Mouse (Mus musculus) cerebellum, adult 9-10 months (tissue): ENCODE measurements around the gene Ncoa1.
A peak's percentile ranks its signal among the peaks of the same experiment; 100 is the strongest.
"Not testable (repeated sequence)": the region's sequence is repeated elsewhere in the genome, so short reads cannot be mapped to it uniquely, and the experiment has no call there.

ENCODE experiments used
- DNase-seq: peaks from one replicate; pipeline ENCODE4 v3.0.0; 2022

Gene Ncoa1

DNA sequence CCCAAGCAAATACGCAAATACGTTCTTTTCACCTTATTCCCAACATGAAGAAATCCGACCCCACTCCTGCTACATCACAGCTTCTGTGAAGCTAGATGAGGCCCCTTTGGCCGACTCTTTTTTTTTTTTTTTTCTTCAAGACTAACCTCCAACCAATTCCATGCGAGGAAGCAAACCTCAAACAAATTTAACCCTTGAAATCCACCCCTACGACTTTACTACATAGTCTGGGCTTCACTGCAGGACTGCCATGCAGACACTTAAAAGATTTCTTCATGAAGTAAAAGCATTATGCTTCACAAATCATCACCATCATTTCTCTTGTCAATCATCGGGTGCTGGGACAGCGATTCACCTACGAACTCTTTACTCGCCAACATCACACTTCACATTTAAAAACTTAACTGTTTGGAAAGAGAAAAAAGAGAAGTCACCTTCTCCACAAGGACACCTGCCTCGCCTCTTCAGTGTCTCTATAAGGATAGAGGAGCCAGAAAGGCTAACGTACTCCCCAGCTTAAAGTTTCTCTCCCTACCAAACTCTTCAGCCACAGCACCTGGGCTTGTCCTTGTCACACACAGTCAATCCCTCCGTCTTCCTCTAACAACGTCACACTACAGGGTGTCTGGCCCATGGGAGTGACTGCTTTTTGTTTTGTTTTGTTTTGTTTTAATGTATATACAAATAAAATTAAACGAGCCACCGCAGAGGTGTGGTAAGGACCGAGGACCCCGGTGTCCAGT is 1.6 kb downstream of the Ncoa1 start:
- no peak for DNase-seq

DNA sequence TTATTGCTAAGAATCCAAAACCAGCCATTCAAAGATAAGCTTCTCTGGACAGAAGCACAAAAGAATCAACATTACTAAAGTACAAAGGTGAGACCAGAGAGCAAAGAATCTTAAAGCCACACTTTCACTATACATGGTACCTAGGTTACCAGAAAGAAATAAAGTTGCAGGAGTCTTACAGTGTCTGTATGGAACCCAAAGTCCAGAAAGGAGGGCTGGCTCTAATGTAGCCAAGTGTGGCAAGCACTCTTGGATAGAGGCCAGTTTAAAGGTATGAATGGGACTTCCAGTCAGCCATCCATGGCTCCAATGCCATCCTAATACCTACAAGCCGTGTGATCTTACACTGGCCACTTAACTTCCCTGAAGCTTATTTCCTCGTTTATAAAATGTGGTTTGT is 7.9 kb downstream of the Ncoa1 start:
- no peak for DNase-seq

- no peak for DNase-seq
These were observed 13.3 kb downstream of the Ncoa1 start for GRCm38 (mm10) chr12:4463701-4464100.

DNA sequence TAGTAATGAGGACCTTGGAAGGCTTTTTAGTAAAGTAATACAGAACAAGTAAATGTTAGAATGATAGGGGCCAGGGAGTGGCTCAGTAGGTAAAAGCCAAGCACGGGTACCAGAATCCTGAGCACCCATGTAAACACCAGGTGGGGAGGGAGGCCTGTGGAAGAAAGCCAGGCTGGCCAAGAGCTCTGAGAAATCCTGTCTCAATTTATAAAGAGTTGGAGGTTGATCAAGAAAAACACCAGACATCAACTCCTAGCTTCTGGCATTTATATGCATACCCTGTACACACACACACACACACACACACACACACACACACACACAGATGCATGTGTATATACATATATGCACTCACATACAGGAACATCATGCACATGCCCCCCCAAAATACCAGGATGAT is 14.6 kb downstream of the Ncoa1 start:
- peak; percentile 34 for DNase-seq

- no peak for DNase-seq
These were observed 16.0 kb downstream of the Ncoa1 start for GRCm38 (mm10) chr12:4460990-4461389.

- DNase-seq = no peak
These were observed 21.9 kb downstream of the Ncoa1 start for GRCm38 (mm10) chr12:4454956-4455565.

DNA sequence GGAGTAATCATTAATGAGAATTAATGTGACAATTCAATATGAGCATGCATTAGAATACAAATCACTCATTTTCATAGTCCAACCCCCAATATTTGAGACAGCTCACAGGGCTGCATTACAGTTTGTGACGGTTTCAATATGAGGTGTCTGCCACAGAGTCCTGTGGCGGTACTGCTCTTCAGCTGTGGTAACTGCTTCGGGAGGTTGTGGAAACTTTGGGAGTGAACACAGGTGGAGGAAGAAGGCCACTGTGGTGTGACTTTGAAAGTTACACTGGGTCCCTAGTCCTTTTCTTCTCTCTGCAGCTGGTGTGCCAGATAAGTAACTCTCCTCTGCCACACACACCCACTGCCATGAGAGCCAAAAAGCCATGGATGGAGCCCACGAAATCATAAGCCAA is 22.7 kb downstream of the Ncoa1 start:
- no peak for DNase-seq

GRCm38 (mm10) chr12:4452233-4452632 is 24.7 kb downstream of the Ncoa1 start:
- no peak for DNase-seq

- not testable (repeated sequence) for DNase-seq
These were observed 26.5 kb downstream of the Ncoa1 start for GRCm38 (mm10) chr12:4450485-4450884.

- DNase-seq = no peak
These were observed 28.8 kb downstream of the Ncoa1 start for GRCm38 (mm10) chr12:4448076-4448589.

- no peak for DNase-seq
These were observed 32.0 kb downstream of the Ncoa1 start for GRCm38 (mm10) chr12:4444946-4445345.

- no peak for DNase-seq
These were observed 35.5 kb downstream of the Ncoa1 start for GRCm38 (mm10) chr12:4441451-4441850.

DNA sequence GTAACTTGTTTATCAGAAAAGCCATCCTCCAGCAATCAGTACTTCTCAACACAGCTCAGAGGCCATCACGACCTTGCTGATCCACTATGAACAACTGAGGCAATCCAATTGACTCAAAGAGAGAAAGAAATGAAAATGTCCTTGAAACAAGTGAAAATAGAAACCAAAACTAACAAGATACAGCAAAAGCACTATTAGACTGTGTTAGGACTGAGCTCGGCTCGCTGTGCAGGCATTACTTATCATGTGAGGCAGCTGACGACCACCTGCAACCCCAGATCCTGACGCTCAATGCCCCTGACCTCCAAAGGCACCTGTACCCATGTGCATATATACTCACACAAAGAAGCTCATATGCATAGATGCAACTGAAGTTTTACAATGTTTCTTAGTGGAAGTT is 40.8 kb downstream of the Ncoa1 start:
- DNase-seq = no peak

DNA sequence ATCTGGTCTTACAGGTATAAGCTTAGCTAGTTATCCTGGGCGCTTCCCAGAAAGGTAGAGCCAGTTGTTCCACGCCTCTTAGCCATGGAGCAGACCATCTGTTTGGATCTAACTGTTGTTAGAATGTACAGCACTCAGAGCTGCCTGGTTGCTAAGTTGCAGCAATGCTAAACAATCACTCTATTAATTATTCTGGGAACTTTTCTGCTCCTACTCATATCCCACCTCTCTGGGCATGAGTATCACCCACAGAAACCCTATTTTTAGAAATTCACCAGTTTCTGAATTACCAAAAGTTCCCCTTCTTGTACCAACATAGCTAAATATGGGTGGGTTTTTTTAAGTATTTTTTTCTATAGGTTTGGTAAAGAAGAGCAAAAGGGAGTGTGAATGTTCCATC is 43.4 kb downstream of the Ncoa1 start:
- no peak for DNase-seq

- no peak for DNase-seq
These were observed 45.0 kb downstream of the Ncoa1 start for GRCm38 (mm10) chr12:4431978-4432377.

GRCm38 (mm10) chr12:4430061-4430825 is 46.7 kb downstream of the Ncoa1 start:
- DNase-seq = no peak

- DNase-seq = no peak
These were observed 58.2 kb downstream of the Ncoa1 start for GRCm38 (mm10) chr12:4418824-4419223.

DNA sequence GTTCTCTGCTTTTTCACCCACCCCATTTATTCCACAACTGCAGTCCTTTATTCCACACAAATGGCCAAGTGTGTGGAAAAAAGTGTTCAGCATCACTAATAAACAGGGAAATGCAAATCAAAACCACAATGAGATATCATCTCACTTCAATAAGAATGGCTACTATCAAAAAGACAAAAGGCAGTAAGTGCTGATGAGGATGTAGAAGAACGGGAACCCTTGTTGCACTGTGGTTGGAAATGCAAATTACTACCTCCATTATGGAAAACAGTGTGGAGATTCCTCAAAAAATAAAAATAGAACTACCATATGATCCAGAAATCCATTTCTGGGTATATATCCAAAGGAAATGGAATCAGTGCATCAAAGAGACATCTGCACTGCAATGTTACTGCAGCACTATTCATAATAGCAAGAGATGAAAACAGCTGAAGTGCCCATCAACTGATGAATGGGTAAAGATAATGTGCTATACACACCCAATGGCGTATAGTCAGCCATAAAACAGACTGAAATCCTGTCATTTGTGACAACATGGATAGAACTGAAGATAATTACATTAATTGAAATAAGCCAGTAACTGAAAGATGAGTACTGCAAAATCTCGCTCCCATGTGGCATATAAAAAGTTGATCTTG is 59.2 kb downstream of the Ncoa1 start:
- DNase-seq = no peak

DNA sequence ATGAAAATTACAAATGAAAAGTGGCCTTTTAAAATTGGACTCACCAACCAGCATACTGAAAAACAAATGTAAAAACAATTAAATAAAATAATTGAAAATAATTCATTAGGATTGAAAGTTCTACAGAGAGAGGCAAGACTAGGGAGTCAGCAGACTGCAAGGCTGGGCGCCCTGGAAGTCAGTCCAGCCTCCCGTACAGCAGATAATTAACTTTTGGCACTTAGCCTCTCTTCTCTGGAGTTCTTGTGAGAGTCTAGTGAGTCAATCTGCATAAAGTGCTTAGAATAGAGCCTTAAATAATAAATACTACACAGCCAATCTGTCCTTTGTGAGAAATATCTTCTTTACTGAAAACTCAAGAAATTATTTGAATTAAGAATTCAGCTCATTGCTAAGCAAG is 69.9 kb downstream of the Ncoa1 start:
- DNase-seq = peak; percentile 13

DNA sequence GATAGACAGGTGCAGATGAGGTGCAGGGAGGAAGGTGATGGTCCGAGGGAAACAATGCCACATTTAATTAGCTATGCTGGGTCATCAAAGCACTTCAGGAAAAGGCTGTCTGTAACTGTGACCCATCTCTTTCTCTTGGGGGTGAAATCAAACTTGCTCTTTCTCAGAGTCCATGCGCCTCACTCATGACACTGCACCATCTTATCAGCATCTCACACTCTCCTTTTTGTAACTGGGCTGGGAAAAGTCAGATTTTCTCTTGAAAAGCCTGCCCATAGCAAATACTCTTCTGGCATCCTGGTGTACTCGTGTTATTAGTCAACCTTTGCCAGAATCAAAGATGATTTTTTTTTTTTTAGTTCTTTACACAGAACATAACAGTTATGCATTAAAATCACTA is 70.8 kb downstream of the Ncoa1 start:
- DNase-seq = no peak

DNA sequence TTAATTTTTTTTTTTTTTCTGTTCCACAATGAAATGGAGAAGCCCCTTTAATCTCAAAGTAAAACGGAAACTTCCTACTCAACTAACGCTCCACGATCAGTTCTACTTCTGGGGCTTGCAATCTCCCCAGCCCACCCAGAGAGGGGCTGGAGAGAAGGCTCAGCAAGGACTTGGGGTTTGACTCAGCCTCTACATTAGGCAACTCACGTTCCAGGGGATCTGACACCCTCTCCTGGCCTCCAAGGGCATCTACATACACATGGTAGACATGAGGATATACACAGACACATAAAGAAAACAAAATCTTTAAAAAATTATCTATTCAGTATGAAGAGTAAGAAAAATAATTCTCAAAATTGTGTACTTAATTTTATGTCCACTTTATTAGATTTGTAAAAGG is 73.8 kb downstream of the Ncoa1 start:
- DNase-seq = no peak

GRCm38 (mm10) chr12:4396221-4396620 is 80.8 kb downstream of the Ncoa1 start:
- DNase-seq = no peak

GRCm38 (mm10) chr12:4392590-4392989 is 84.4 kb downstream of the Ncoa1 start:
- no peak for DNase-seq
